In the genomic region with DNA sequence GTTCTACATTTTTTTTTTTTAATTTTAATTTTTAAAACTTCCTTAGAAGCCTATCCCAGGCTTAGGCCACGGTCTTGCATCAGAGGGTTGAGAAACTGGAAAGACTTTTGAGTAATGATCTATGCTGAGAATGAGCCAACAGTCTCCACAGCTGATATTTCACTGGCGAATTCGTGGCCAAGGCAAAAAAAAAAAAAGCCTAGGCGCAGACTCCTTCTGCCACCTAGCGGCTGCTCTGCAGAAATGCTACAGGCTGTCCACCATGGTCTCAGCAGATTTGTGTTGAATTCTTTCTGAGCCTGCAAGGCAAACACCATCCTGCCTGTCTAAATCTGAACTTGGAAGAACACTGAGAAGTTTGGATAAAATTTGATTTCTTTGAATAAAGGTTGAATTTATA, we compare ENCODE assay signal across 9 mouse cellular contexts.
DNase-seq lines count a peak whose midpoint lies in the region; ATAC-seq and TF ChIP-seq lines count a peak whose summit lies in the region.
"Had no signal": no experiment of that assay in that cellular context is flagged by ENCODE, and none has a peak within 500 bp of the region (broad histone marks: within the 10 kb centered on the region; RNA-seq: fewer than 3 reads in every experiment).

No protein-coding gene starts in this region.

- H3K27me3 ChIP-seq in heart, adult 2 months (ENCODE audit: control insufficient read depth, insufficient read depth, low read length): no peaks in the 10 kb centered on the region
- H3K27me3 ChIP-seq in heart, embryonic 10.5 days (ENCODE audit: insufficient read depth, poor library complexity, severe bottlenecking): no peaks in the 10 kb centered on the region
- no peaks in the 10 kb centered on the region for H3K27me3 ChIP-seq in forebrain, embryonic 16.5 days (replicated peaks; ENCODE audit: control insufficient read depth, insufficient read depth, low read length)
- H3K27me3 ChIP-seq in kidney, embryonic 14.5 days (ENCODE audit: control insufficient read depth, insufficient read depth, low read length): no peaks in the 10 kb centered on the region
- H3K27me3 ChIP-seq: liver, embryonic 13.5 days had no signal

- no peaks in the 10 kb centered on the region for H3K9me3 ChIP-seq in heart, embryonic 10.5 days
- no peaks in the 10 kb centered on the region for H3K9me3 ChIP-seq in forebrain, embryonic 16.5 days (ENCODE audit: control insufficient read depth, low read length)
- no peaks in the 10 kb centered on the region for H3K9me3 ChIP-seq in kidney, embryonic 14.5 days (ENCODE audit: control insufficient read depth, low read length)
- H3K9me3 ChIP-seq: liver, embryonic 13.5 days had no signal

- intact Hi-C loops in heart, adult 2 months (cut with DNase I): loop anchor here (1.0 to 5.0 kb wide), 2 partner anchors 255 to 594 kb away; no protein-coding TSS in a partner anchor

- peak; percentile 96; the same call in 1 of the 2 replicates for TF ChIP-seq CTCF in heart, adult 2 months (IDR thresholded peaks at IDR 0.05)

- peak; percentile 43 to 49 for DNase-seq in heart, adult 2 months
- no peak for DNase-seq in heart, embryonic 10.5 days (ENCODE audit: low spot score)
- peak; percentile 79 for DNase-seq in CD4-positive, CD25-positive, alpha-beta regulatory T cell, adult 2 months (ENCODE audit: low read depth, low spot score)
- peak; percentile 45 for DNase-seq in brain, embryonic 18.5 days (ENCODE audit: low read depth, low spot score)
- peak; percentile 87 for DNase-seq in skeletal muscle tissue, adult 2 months (ENCODE audit: low read depth, low spot score)
- DNase-seq: liver, embryonic 13.5 days had no signal

- H3K36me3 ChIP-seq in heart, adult 2 months (ENCODE audit: control insufficient read depth, insufficient read depth, low read length): no peaks in the 10 kb centered on the region; the same call in 1 of the 2 replicates
- H3K36me3 ChIP-seq in heart, embryonic 10.5 days: no peaks in the 10 kb centered on the region
- H3K36me3 ChIP-seq in forebrain, embryonic 16.5 days (ENCODE audit: control insufficient read depth, insufficient read depth): no peaks in the 10 kb centered on the region
- H3K36me3 ChIP-seq in kidney, embryonic 14.5 days (ENCODE audit: control insufficient read depth, insufficient read depth, low read length): no peaks in the 10 kb centered on the region
- H3K36me3 ChIP-seq: liver, embryonic 13.5 days had no signal

- TF ChIP-seq EP300 in heart, adult 2 months (IDR thresholded peaks at IDR 0.05; ENCODE audit: insufficient read depth, low read depth, low read length): peak; percentile 83; the same call in 1 of the 2 replicates

- no peak for TF ChIP-seq POLR2A in heart, adult 2 months (IDR thresholded peaks at IDR 0.05; ENCODE audit: insufficient read depth, low read depth, low read length)

- 2% methylated on average over 5 of the region's 5 CpGs for WGBS in heart, adult 2 months
- WGBS in heart, embryonic 10.5 days: 9% methylated on average over 5 of the region's 5 CpGs
- 1% methylated on average over 5 of the region's 5 CpGs for WGBS in forebrain, embryonic 16.5 days
- WGBS in kidney, embryonic 14.5 days: 5% methylated on average over 5 of the region's 5 CpGs

- H3K4me1 ChIP-seq in heart, adult 2 months (ENCODE audit: control insufficient read depth, insufficient read depth, low read length): peaks cover 3% of the 10 kb centered on the region; the same call in 1 of the 2 replicates
- H3K4me1 ChIP-seq in heart, embryonic 10.5 days: no peaks in the 10 kb centered on the region
- no peaks in the 10 kb centered on the region for H3K4me1 ChIP-seq in forebrain, embryonic 16.5 days (replicated peaks; ENCODE audit: control insufficient read depth, insufficient read depth, low read length)
- no peaks in the 10 kb centered on the region for H3K4me1 ChIP-seq in kidney, embryonic 14.5 days (ENCODE audit: control insufficient read depth, insufficient read depth, low read length)
- H3K4me1 ChIP-seq: liver, embryonic 13.5 days had no signal

- no peak overlapping the region for H3K4me3 ChIP-seq in heart, adult 2 months
- no peak overlapping the region for H3K4me3 ChIP-seq in heart, embryonic 10.5 days
- H3K4me3 ChIP-seq in forebrain, embryonic 16.5 days (replicated peaks; ENCODE audit: low read length): no peak overlapping the region
- H3K4me3 ChIP-seq in kidney, embryonic 14.5 days (ENCODE audit: low read length): no peak overlapping the region
- H3K4me3 ChIP-seq: liver, embryonic 13.5 days had no signal

- H3K27ac ChIP-seq in heart, adult 2 months: no peak overlapping the region
- no peak overlapping the region for H3K27ac ChIP-seq in heart, embryonic 10.5 days
- H3K27ac ChIP-seq in forebrain, embryonic 16.5 days (ENCODE audit: low read length): no peak overlapping the region
- H3K27ac ChIP-seq in kidney, embryonic 14.5 days (ENCODE audit: low read depth, low read length): no peak overlapping the region
- H3K27ac ChIP-seq: liver, embryonic 13.5 days had no signal

- peak; percentile 76 for ATAC-seq in forebrain, embryonic 16.5 days
- ATAC-seq in kidney, embryonic 14.5 days (ENCODE audit: low FRiP score, low TSS enrichment): 0 out of 2 replicates have a peak, but pooled peaks have one; percentile 16
- peak; percentile 93 for ATAC-seq in megakaryocyte progenitor cell, adult 5-6 weeks (replicated peaks; ENCODE audit: poor library complexity)

- H3K4me2 ChIP-seq in forebrain, embryonic 16.5 days (ENCODE audit: low read length): no peak overlapping the region
- H3K4me2 ChIP-seq in kidney, embryonic 14.5 days (replicated peaks; ENCODE audit: low read depth, low read length): no peak overlapping the region
- H3K4me2 ChIP-seq: liver, embryonic 13.5 days had no signal

- no peak overlapping the region for H3K9ac ChIP-seq in heart, adult 2 months (ENCODE audit: low read depth, low read length)
- no peak overlapping the region for H3K9ac ChIP-seq in forebrain, embryonic 16.5 days (replicated peaks; ENCODE audit: low read depth, low read length)
- H3K9ac ChIP-seq in kidney, embryonic 14.5 days (ENCODE audit: low read depth, low read length): no peak overlapping the region
- H3K9ac ChIP-seq: liver, embryonic 13.5 days had no signal

- no peaks in the 10 kb centered on the region for H3K79me2 ChIP-seq in heart, adult 2 months (replicated peaks; ENCODE audit: control insufficient read depth, insufficient read depth, low read length)

Comparison
In these comparisons a context has a peak if more than half of its experiments do, and no peak if none do; other contexts are left out.
1. ATAC-seq: peak in every context shown above with its lines; median percentile 93 in megakaryocyte progenitor cell, adult 5-6 weeks; 76 in forebrain, embryonic 16.5 days; 16 in kidney, embryonic 14.5 days.